Comparison of ENCODE assay signal across 12 mouse cellular contexts in the genomic region with DNA sequence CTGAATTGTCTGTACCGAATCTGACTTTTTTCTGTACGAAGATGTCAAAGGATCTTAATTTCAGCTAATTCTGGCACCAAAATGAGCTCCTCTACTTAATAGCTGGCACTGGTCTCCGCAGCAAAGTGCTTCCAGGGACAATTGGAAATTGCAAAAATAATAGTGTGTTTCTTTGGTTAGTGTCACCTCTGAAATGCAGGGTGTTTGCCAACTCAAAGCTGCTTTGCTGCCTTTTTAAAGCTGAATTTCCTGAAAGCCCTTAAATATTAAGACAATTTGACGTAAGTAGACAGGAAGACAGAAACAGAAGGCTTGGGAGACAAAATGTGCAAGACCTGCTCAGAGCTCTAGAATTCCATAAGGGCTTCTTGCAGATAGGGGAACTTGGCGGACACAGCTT.
"Had no signal": no experiment of that assay in that cellular context is flagged by ENCODE, and none has a peak within 500 bp of the region (broad histone marks: within the 10 kb centered on the region; RNA-seq: fewer than 3 reads in every experiment).

No protein-coding gene starts in this region.

- H3K9me3 ChIP-seq: limb, embryonic 12.5 days; liver, embryonic 13.5 days; midbrain, embryonic 15.5 days; neural tube, embryonic 12.5 days had no signal

- ATAC-seq: liver, postnatal 0 days; midbrain, embryonic 15.5 days had no signal

- H3K36me3 ChIP-seq: limb, embryonic 12.5 days; liver, embryonic 13.5 days; midbrain, embryonic 15.5 days; neural tube, embryonic 12.5 days had no signal

- H3K4me1 ChIP-seq: liver, embryonic 13.5 days; neural tube, embryonic 12.5 days had no signal

- DNase-seq: kidney, adult 9 months; liver; liver, embryonic 13.5 days; liver, postnatal 0 days; lung, postnatal 36 days; thymus, adult 2 months; thymus, postnatal 25 days had no signal

- H3K9ac ChIP-seq: limb, embryonic 12.5 days; liver, embryonic 13.5 days; liver, postnatal 0 days; midbrain, embryonic 15.5 days; neural tube, embryonic 12.5 days had no signal

- H3K4me2 ChIP-seq: limb, embryonic 12.5 days; liver, embryonic 13.5 days; midbrain, embryonic 15.5 days; neural tube, embryonic 12.5 days had no signal

- H3K27me3 ChIP-seq: liver, embryonic 13.5 days; midbrain, embryonic 15.5 days; neural tube, embryonic 12.5 days had no signal

- H3K27ac ChIP-seq: kidney, postnatal 0 days; limb, embryonic 12.5 days; liver, embryonic 13.5 days; midbrain, embryonic 15.5 days; neural tube, embryonic 12.5 days; stomach, postnatal 0 days had no signal

- H3K4me3 ChIP-seq: limb, embryonic 12.5 days; liver, embryonic 13.5 days; midbrain, embryonic 15.5 days; neural tube, embryonic 12.5 days had no signal
